Mouse (Mus musculus): ENCODE measurements at regions not wholly inside any gene's neighbourhood (a gene's known extent, or its start where the extent isn't known, plus 50 kb on each side); places are given as distances from the start of the nearest gene placed in this dataset.
A peak's percentile ranks its signal among the peaks of the same experiment; 100 is the strongest.

- H3K36me3 ChIP-seq (ENCODE audit: control insufficient read depth, insufficient read depth): no peaks in the 10 kb centered on the region
- no peak overlapping the region for H3K4me3 ChIP-seq
- TF ChIP-seq MYOG (IDR thresholded peaks at IDR 0.05; ENCODE audit: control insufficient read depth in 1 of 3, insufficient read depth in 1 of 3, insufficient read length in 2 of 3, low read depth in 2 of 3) (no peak), POLR2A (IDR thresholded peaks at IDR 0.05; ENCODE audit: insufficient read length, low read depth) (no peak), MYOD1 (IDR thresholded peaks at IDR 0.05; ENCODE audit: control insufficient read depth in 1 of 3, insufficient read length in 2 of 3, low read depth in 2 of 3) (no peak), REST (IDR thresholded peaks at IDR 0.05; ENCODE audit: insufficient read depth, insufficient read length) (no peak), MAX (IDR thresholded peaks at IDR 0.05; ENCODE audit: low read depth) (no peak), E2F4 (IDR thresholded peaks at IDR 0.05; ENCODE audit: insufficient read depth) (no peak), TCF12 (IDR thresholded peaks at IDR 0.05; ENCODE audit: insufficient read depth, poor library complexity, severe bottlenecking) (no peak), POLR2AphosphoS2 (IDR thresholded peaks at IDR 0.05; ENCODE audit: insufficient read length, low read depth) (no peak), USF1 (IDR thresholded peaks at IDR 0.05; ENCODE audit: low read depth) (no peak), TCF3 (IDR thresholded peaks at IDR 0.05; ENCODE audit: insufficient read length, low read depth) (no peak), CEBPB (IDR thresholded peaks at IDR 0.05; ENCODE audit: insufficient read depth, poor library complexity, severe bottlenecking) (no peak), SRF (IDR thresholded peaks at IDR 0.05; ENCODE audit: control insufficient read depth, insufficient read length, low read depth) (no peak)
- H3ac ChIP-seq (ENCODE audit: control insufficient read depth, insufficient read length): no peak overlapping the region
- no peak overlapping the region for H3K4me2 ChIP-seq (ENCODE audit: low read depth)
- no peaks in the 10 kb centered on the region for H3K79me2 ChIP-seq (ENCODE audit: control insufficient read depth, insufficient read depth)
- H3K27me3 ChIP-seq (ENCODE audit: control insufficient read depth, insufficient read depth, insufficient read length): no peaks in the 10 kb centered on the region
Observed at GRCm38 (mm10) chr1:138908860-138909259, 52.2 kb upstream of the 2310009B15Rik start.

- TF ChIP-seq SRF (IDR thresholded peaks at IDR 0.05; ENCODE audit: control insufficient read depth, insufficient read length, low read depth) (no peak), REST (IDR thresholded peaks at IDR 0.05; ENCODE audit: insufficient read depth, insufficient read length) (no peak)
- Histone ChIP-seq H3K79me2 (ENCODE audit: control insufficient read depth, insufficient read depth) (no peaks in the 10 kb centered on the region), H3K36me3 (ENCODE audit: control insufficient read depth, insufficient read depth) (no peaks in the 10 kb centered on the region), H3K4me3 (no peak overlapping the region), H3ac (ENCODE audit: control insufficient read depth, insufficient read length) (no peak overlapping the region), H3K27me3 (ENCODE audit: control insufficient read depth, insufficient read depth, insufficient read length) (no peaks in the 10 kb centered on the region), H3K4me2 (ENCODE audit: low read depth) (no peak overlapping the region)
Observed at GRCm38 (mm10) chr1:138909654-138910053, 53.0 kb upstream of the 2310009B15Rik start.

- no peaks in the 10 kb centered on the region for H3K27me3 ChIP-seq (ENCODE audit: control insufficient read depth, insufficient read depth, insufficient read length)
- peak overlapping the region; percentile 56 for H3K4me2 ChIP-seq (ENCODE audit: low read depth)
- H3K36me3 ChIP-seq (ENCODE audit: control insufficient read depth, insufficient read depth): no peaks in the 10 kb centered on the region
- TF ChIP-seq MYOG (IDR thresholded peaks at IDR 0.05; ENCODE audit: control insufficient read depth in 1 of 3, insufficient read depth in 1 of 3, insufficient read length in 2 of 3, low read depth in 2 of 3): no peak
- TF ChIP-seq REST (IDR thresholded peaks at IDR 0.05; ENCODE audit: insufficient read depth, insufficient read length): no peak
- no peak for TF ChIP-seq MAX (IDR thresholded peaks at IDR 0.05; ENCODE audit: low read depth)
- TF ChIP-seq CEBPB (IDR thresholded peaks at IDR 0.05; ENCODE audit: insufficient read depth, poor library complexity, severe bottlenecking): no peak
- TF ChIP-seq SRF (IDR thresholded peaks at IDR 0.05; ENCODE audit: control insufficient read depth, insufficient read length, low read depth): no peak
- TF ChIP-seq TCF3 (IDR thresholded peaks at IDR 0.05; ENCODE audit: insufficient read length, low read depth): no peak
- no peak for TF ChIP-seq POLR2AphosphoS2 (IDR thresholded peaks at IDR 0.05; ENCODE audit: insufficient read length, low read depth)
- no peak overlapping the region for H3K4me3 ChIP-seq
- H3K79me2 ChIP-seq (ENCODE audit: control insufficient read depth, insufficient read depth): no peaks in the 10 kb centered on the region
- H3ac ChIP-seq (ENCODE audit: control insufficient read depth, insufficient read length): no peak overlapping the region
Observed at GRCm38 (mm10) chr1:138912156-138912616, 51.0 kb upstream of the Dennd1b start.

- Histone ChIP-seq H3K27me3 (ENCODE audit: control insufficient read depth, insufficient read depth, insufficient read length) (no peaks in the 10 kb centered on the region), H3K36me3 (ENCODE audit: control insufficient read depth, insufficient read depth) (no peaks in the 10 kb centered on the region), H3K79me2 (ENCODE audit: control insufficient read depth, insufficient read depth) (no peaks in the 10 kb centered on the region), H3ac (ENCODE audit: control insufficient read depth, insufficient read length) (no peak overlapping the region), H3K4me2 (ENCODE audit: low read depth) (no peak overlapping the region), H3K4me3 (no peak overlapping the region)
- TF ChIP-seq MYOD1 (IDR thresholded peaks at IDR 0.05; ENCODE audit: control insufficient read depth in 1 of 3, insufficient read length in 2 of 3, low read depth in 2 of 3): no peak
- TF ChIP-seq TCF12 (IDR thresholded peaks at IDR 0.05; ENCODE audit: insufficient read depth, poor library complexity, severe bottlenecking): no peak
- TF ChIP-seq USF1 (IDR thresholded peaks at IDR 0.05; ENCODE audit: low read depth): no peak
- TF ChIP-seq E2F4 (IDR thresholded peaks at IDR 0.05; ENCODE audit: insufficient read depth): no peak
Observed at GRCm38 (mm10) chr1:138912928-138913327, 50.3 kb upstream of the Dennd1b start.

- Histone ChIP-seq H3K4me3 (no peak overlapping the region), H3K36me3 (ENCODE audit: control insufficient read depth, insufficient read depth) (no peaks in the 10 kb centered on the region), H3K27me3 (ENCODE audit: control insufficient read depth, insufficient read depth, insufficient read length) (no peaks in the 10 kb centered on the region), H3K79me2 (ENCODE audit: control insufficient read depth, insufficient read depth) (no peaks in the 10 kb centered on the region), H3K4me2 (ENCODE audit: low read depth) (no peak overlapping the region), H3ac (ENCODE audit: control insufficient read depth, insufficient read length) (no peak overlapping the region)
- no peak for TF ChIP-seq REST (IDR thresholded peaks at IDR 0.05; ENCODE audit: insufficient read depth, insufficient read length)
- TF ChIP-seq SRF (IDR thresholded peaks at IDR 0.05; ENCODE audit: control insufficient read depth, insufficient read length, low read depth): no peak
- no peak for TF ChIP-seq POLR2AphosphoS2 (IDR thresholded peaks at IDR 0.05; ENCODE audit: insufficient read length, low read depth)
- no peak for TF ChIP-seq USF1 (IDR thresholded peaks at IDR 0.05; ENCODE audit: low read depth)
- TF ChIP-seq MYOD1 (IDR thresholded peaks at IDR 0.05; ENCODE audit: control insufficient read depth in 1 of 3, insufficient read length in 2 of 3, low read depth in 2 of 3): no peak
- TF ChIP-seq TCF12 (IDR thresholded peaks at IDR 0.05; ENCODE audit: insufficient read depth, poor library complexity, severe bottlenecking): no peak
- TF ChIP-seq POLR2A (IDR thresholded peaks at IDR 0.05; ENCODE audit: insufficient read length, low read depth): no peak
- TF ChIP-seq TCF3 (IDR thresholded peaks at IDR 0.05; ENCODE audit: insufficient read length, low read depth): no peak
- TF ChIP-seq CEBPB (IDR thresholded peaks at IDR 0.05; ENCODE audit: insufficient read depth, poor library complexity, severe bottlenecking): no peak
- no peak for TF ChIP-seq MAX (IDR thresholded peaks at IDR 0.05; ENCODE audit: low read depth)
- no peak for TF ChIP-seq MYOG (IDR thresholded peaks at IDR 0.05; ENCODE audit: control insufficient read depth in 1 of 3, insufficient read depth in 1 of 3, insufficient read length in 2 of 3, low read depth in 2 of 3)
- no peak for TF ChIP-seq E2F4 (IDR thresholded peaks at IDR 0.05; ENCODE audit: insufficient read depth)
Observed at GRCm38 (mm10) chr1:138913428-138913827, 49.8 kb upstream of the Dennd1b start.
